Mouse (Mus musculus): ENCODE results near the gene Cachd1. TPM values are rescaled to one million over a fixed set of nuclear protein-coding genes. Genes with fewer than 3 reads are reported as not detected.

Cachd1 gene
- polyA plus RNA-seq, 1 experiment: 10.3 TPM

GRCm38 (mm10) chr4:100863861-100864428, 87.5 kb downstream of the Cachd1 start:
- Histone ChIP-seq H3K4me3 (replicated peaks; ENCODE audit: control insufficient read depth, low read depth, low read length) (no peak overlapping the region), H3K27ac (ENCODE audit: control insufficient read depth, insufficient read depth, low read depth, low read length, poor library complexity) (no peak overlapping the region), H3K4me1 (ENCODE audit: control insufficient read depth, insufficient read depth, low read length) (no peaks in the 10 kb centered on the region)
- TF ChIP-seq POLR2A (IDR thresholded peaks at IDR 0.05; ENCODE audit: borderline replicate concordance, control insufficient read depth, low read depth, low read length) (no peak), CTCF (IDR thresholded peaks at IDR 0.05; ENCODE audit: control insufficient read depth, insufficient read depth, low read length) (no peak)
- WGBS: 80% methylated on average over 15 of the region's 15 CpGs

- 25% methylated on average over 13 of the region's 13 CpGs for WGBS
- TF ChIP-seq POLR2A (IDR thresholded peaks at IDR 0.05; ENCODE audit: borderline replicate concordance, control insufficient read depth, low read depth, low read length) (no peak), CTCF (IDR thresholded peaks at IDR 0.05; ENCODE audit: control insufficient read depth, insufficient read depth, low read length) (no peak)
- H3K27ac ChIP-seq (ENCODE audit: control insufficient read depth, insufficient read depth, low read depth, low read length, poor library complexity): no peak overlapping the region
Measured at GRCm38 (mm10) chr4:100865423-100865822, 88.9 kb downstream of the Cachd1 start.

GRCm38 (mm10) chr4:100865962-100866703, 89.7 kb downstream of the Cachd1 start:
- TF ChIP-seq CTCF (IDR thresholded peaks at IDR 0.05; ENCODE audit: control insufficient read depth, insufficient read depth, low read length) (no peak), POLR2A (IDR thresholded peaks at IDR 0.05; ENCODE audit: borderline replicate concordance, control insufficient read depth, low read depth, low read length) (no peak)
- H3K27ac ChIP-seq (ENCODE audit: control insufficient read depth, insufficient read depth, low read depth, low read length, poor library complexity): no peak overlapping the region
- H3K4me3 ChIP-seq (replicated peaks; ENCODE audit: control insufficient read depth, low read depth, low read length): no peak overlapping the region
- H3K4me1 ChIP-seq (ENCODE audit: control insufficient read depth, insufficient read depth, low read length): no peaks in the 10 kb centered on the region
- whole genome bisulfite sequencing: 76% methylated on average over 12 of the region's 12 CpGs

More at GRCm38 (mm10) chr4:100865423-100865822, 88.9 kb downstream of the Cachd1 start:
- Histone ChIP-seq H3K4me3 (replicated peaks; ENCODE audit: control insufficient read depth, low read depth, low read length) (no peak overlapping the region), H3K4me1 (ENCODE audit: control insufficient read depth, insufficient read depth, low read length) (no peaks in the 10 kb centered on the region)

- TF ChIP-seq CTCF (IDR thresholded peaks at IDR 0.05; ENCODE audit: control insufficient read depth, insufficient read depth, low read length): no peak
- TF ChIP-seq POLR2A (IDR thresholded peaks at IDR 0.05; ENCODE audit: borderline replicate concordance, control insufficient read depth, low read depth, low read length): no peak
- H3K4me3 ChIP-seq (replicated peaks; ENCODE audit: control insufficient read depth, low read depth, low read length): no peak overlapping the region
- H3K4me1 ChIP-seq (ENCODE audit: control insufficient read depth, insufficient read depth, low read length): no peaks in the 10 kb centered on the region
- 85% methylated on average over 3 of the region's 3 CpGs for WGBS
- no peak overlapping the region for H3K27ac ChIP-seq (ENCODE audit: control insufficient read depth, insufficient read depth, low read depth, low read length, poor library complexity)
Measured at GRCm38 (mm10) chr4:100877351-100877750, 100.9 kb downstream of the Cachd1 start.

GRCm38 (mm10) chr4:100879414-100879813, 102.9 kb downstream of the Cachd1 start:
- 76% methylated on average over 8 of the region's 8 CpGs for WGBS
- no peaks in the 10 kb centered on the region for H3K4me1 ChIP-seq (ENCODE audit: control insufficient read depth, insufficient read depth, low read length)
- TF ChIP-seq POLR2A (IDR thresholded peaks at IDR 0.05; ENCODE audit: borderline replicate concordance, control insufficient read depth, low read depth, low read length) (no peak), CTCF (IDR thresholded peaks at IDR 0.05; ENCODE audit: control insufficient read depth, insufficient read depth, low read length) (no peak)
- H3K4me3 ChIP-seq (replicated peaks; ENCODE audit: control insufficient read depth, low read depth, low read length): no peak overlapping the region
- H3K27ac ChIP-seq (ENCODE audit: control insufficient read depth, insufficient read depth, low read depth, low read length, poor library complexity): no peak overlapping the region

- no peak overlapping the region for H3K4me3 ChIP-seq (replicated peaks; ENCODE audit: control insufficient read depth, low read depth, low read length)
- 72% methylated on average over 4 of the region's 4 CpGs for WGBS
Measured at GRCm38 (mm10) chr4:100880075-100880474, 103.6 kb downstream of the Cachd1 start.

GRCm38 (mm10) chr4:100885793-100886742, 109.6 kb downstream of the Cachd1 start:
- Histone ChIP-seq H3K27ac (ENCODE audit: control insufficient read depth, insufficient read depth, low read depth, low read length, poor library complexity) (peak overlapping the region; percentile 14; the same call in 1 of the 2 replicates), H3K4me1 (ENCODE audit: control insufficient read depth, insufficient read depth, low read length) (no peaks in the 10 kb centered on the region; the same call in 1 of the 2 replicates), H3K4me3 (replicated peaks; ENCODE audit: control insufficient read depth, low read depth, low read length) (no peak overlapping the region)
- TF ChIP-seq CTCF (IDR thresholded peaks at IDR 0.05; ENCODE audit: control insufficient read depth, insufficient read depth, low read length) (no peak), POLR2A (IDR thresholded peaks at IDR 0.05; ENCODE audit: borderline replicate concordance, control insufficient read depth, low read depth, low read length) (no peak)
- WGBS: 40% methylated on average over 19 of the region's 19 CpGs

More at GRCm38 (mm10) chr4:100880075-100880474, 103.6 kb downstream of the Cachd1 start:
- no peak for TF ChIP-seq CTCF (IDR thresholded peaks at IDR 0.05; ENCODE audit: control insufficient read depth, insufficient read depth, low read length)
- no peak for TF ChIP-seq POLR2A (IDR thresholded peaks at IDR 0.05; ENCODE audit: borderline replicate concordance, control insufficient read depth, low read depth, low read length)
- H3K27ac ChIP-seq (ENCODE audit: control insufficient read depth, insufficient read depth, low read depth, low read length, poor library complexity): no peak overlapping the region
- no peaks in the 10 kb centered on the region for H3K4me1 ChIP-seq (ENCODE audit: control insufficient read depth, insufficient read depth, low read length)
